Mouse (Mus musculus) megakaryocyte-erythroid progenitor cell, adult 5-6 weeks (primary cell): ENCODE results near the gene Sae1. TPM values are rescaled to one million over a fixed set of nuclear protein-coding genes. Genes with fewer than 3 reads are reported as not detected.

ENCODE experiments used
- total RNA-seq, 2 experiments: library from RNA; stranded (forward) in 1 of 2; stranded (reverse) in 1 of 2; fragments of 200-1000, 215-1000 nt in 1 of 2; fragments of >200 nt in 1 of 2; fragmentation: Nextera tagmentation in 1 of 2; gene quantifications; 2 replicates each; pipeline ENCODE4 v1.2.3; 2014 to 2017

The Sae1 gene
- total RNA-seq, 2 experiments from 2014 or later = 134 to 478 TPM

Other genes starting within 250 kb of the Sae1 start
- 0.42 and 0.49 TPM in 2 replicates for gene Meis3, start 212.7 kb downstream of the Sae1 start, total RNA-seq (2014; fragmentation: Nextera tagmentation)
- gene Meis3, start 212.7 kb downstream of the Sae1 start, total RNA-seq (2017) = not detected in 2 replicates
- 8.2 and 13.8 TPM in 2 replicates for gene Dhx34, start 165.8 kb downstream of the Sae1 start, total RNA-seq (2014; fragmentation: Nextera tagmentation)
- gene Dhx34, start 165.8 kb downstream of the Sae1 start, total RNA-seq (2017) = 3.6 and 3.7 TPM in 2 replicates
- 3.2 and 4.5 TPM in 2 replicates for gene C5ar2, start 143.7 kb downstream of the Sae1 start, total RNA-seq (2014; fragmentation: Nextera tagmentation)
- 3.5 and 4.0 TPM in 2 replicates for gene C5ar2, start 143.7 kb downstream of the Sae1 start, total RNA-seq (2017)
- gene C5ar1, start 128.3 kb downstream of the Sae1 start, total RNA-seq (2014; fragmentation: Nextera tagmentation) = 0.22 TPM in 1 of 2 replicates, not detected in the other
- 0.23 TPM in 1 of 2 replicates, not detected in the other for gene C5ar1, start 128.3 kb downstream of the Sae1 start, total RNA-seq (2017)
- 23.3 and 28.3 TPM in 2 replicates for gene Inafm1, start 114.2 kb downstream of the Sae1 start, total RNA-seq (2014; fragmentation: Nextera tagmentation)
- gene Inafm1, start 114.2 kb downstream of the Sae1 start, total RNA-seq (2017) = 14.8 and 18.4 TPM in 2 replicates
- 57.1 and 65.7 TPM in 2 replicates for gene Ccdc9, start 101.0 kb downstream of the Sae1 start, total RNA-seq (2014; fragmentation: Nextera tagmentation)
- 106 and 110 TPM in 2 replicates for gene Ccdc9, start 101.0 kb downstream of the Sae1 start, total RNA-seq (2017)
- 1.8 and 2.9 TPM in 2 replicates for gene Bbc3, start 79.4 kb downstream of the Sae1 start, total RNA-seq (2014; fragmentation: Nextera tagmentation)
- 3.1 and 4.4 TPM in 2 replicates for gene Bbc3, start 79.4 kb downstream of the Sae1 start, total RNA-seq (2017)
- 60.7 and 66.9 TPM in 2 replicates for gene Zc3h4, start 13.1 kb upstream of the Sae1 start, total RNA-seq (2014; fragmentation: Nextera tagmentation)
- 29.5 and 39.1 TPM in 2 replicates for gene Zc3h4, start 13.1 kb upstream of the Sae1 start, total RNA-seq (2017)
- gene Tmem160, start 65.0 kb upstream of the Sae1 start, total RNA-seq (2014; fragmentation: Nextera tagmentation) = 34.3 and 39.2 TPM in 2 replicates
- 16.3 and 16.9 TPM in 2 replicates for gene Tmem160, start 65.0 kb upstream of the Sae1 start, total RNA-seq (2017)
- gene Npas1, start 89.9 kb upstream of the Sae1 start, total RNA-seq (2014; fragmentation: Nextera tagmentation) = not detected in 2 replicates
- not detected in 2 replicates for gene Npas1, start 89.9 kb upstream of the Sae1 start, total RNA-seq (2017)
- 11.1 and 14.3 TPM in 2 replicates for gene Arhgap35, start 227.2 kb upstream of the Sae1 start, total RNA-seq (2014; fragmentation: Nextera tagmentation)
- gene Arhgap35, start 227.2 kb upstream of the Sae1 start, total RNA-seq (2017) = 8.0 and 8.6 TPM in 2 replicates